Mouse (Mus musculus): ENCODE data around the gene Gga2. TPM values are rescaled to one million over a fixed set of nuclear protein-coding genes. Genes with fewer than 3 reads are reported as not detected.
A peak's percentile ranks its signal among the peaks of the same experiment; 100 is the strongest.

The Gga2 gene
- polyA plus RNA-seq, 1 experiment from 2014 or later = 51.8 TPM

- WGBS = under 1% methylated on average over 55 of the region's 55 CpGs
- Histone ChIP-seq H3K9me3 (no peaks in the 10 kb centered on the region), H3K27me3 (no peaks in the 10 kb centered on the region), H3K36me3 (0 out of 2 replicates have a peak, but pooled peaks cover 6% of the 10 kb centered on the region), H3K27ac (replicated peaks) (no peak within 1 kb of the TSS), H3K9ac (peak within 1 kb of the TSS; percentile 61), H3K4me3 (peak within 1 kb of the TSS; percentile 84), H3K4me2 (peak within 1 kb of the TSS; percentile 85), H3K4me1 (replicated peaks) (peaks cover 11% of the 10 kb centered on the region)
- peak; percentile 90 for ATAC-seq (ENCODE audit: low FRiP score, low read depth)
Measured at GRCm38 (mm10) chr7:121981307-121981871, 39.6 kb downstream of the Gga2 start, which contains the start of gene Cog7. Gene Cog7 (minus strand): TSS chr7:121981711.

- H3K27ac ChIP-seq (replicated peaks) = no peak overlapping the region
- no peaks in the 10 kb centered on the region for H3K9me3 ChIP-seq
- H3K36me3 ChIP-seq = peaks cover 20% of the 10 kb centered on the region; the same call in 1 of the 2 replicates
- H3K9ac ChIP-seq = no peak overlapping the region
- H3K4me1 ChIP-seq (replicated peaks) = no peaks in the 10 kb centered on the region
- H3K4me2 ChIP-seq = no peak overlapping the region
- no peaks in the 10 kb centered on the region for H3K27me3 ChIP-seq
- 54% methylated on average over 4 of the region's 4 CpGs for whole genome bisulfite sequencing
- H3K4me3 ChIP-seq = no peak overlapping the region
- ATAC-seq (ENCODE audit: low FRiP score, low read depth) = no peak
Measured at GRCm38 (mm10) chr7:121975031-121975430, 46.0 kb downstream of the Gga2 start.

- Histone ChIP-seq H3K4me1 (replicated peaks) (no peaks in the 10 kb centered on the region), H3K9me3 (no peaks in the 10 kb centered on the region), H3K27ac (replicated peaks) (no peak overlapping the region), H3K4me2 (no peak overlapping the region), H3K4me3 (no peak overlapping the region), H3K9ac (no peak overlapping the region), H3K27me3 (no peaks in the 10 kb centered on the region), H3K36me3 (peaks cover 14% of the 10 kb centered on the region; the same call in 1 of the 2 replicates)
- no peak for ATAC-seq (ENCODE audit: low FRiP score, low read depth)
- WGBS = 86% methylated on average over 3 of the region's 3 CpGs
Measured at GRCm38 (mm10) chr7:121971698-121972097, 49.3 kb downstream of the Gga2 start.

- H3K9ac ChIP-seq = no peak overlapping the region
- no peak overlapping the region for H3K4me2 ChIP-seq
- H3K4me1 ChIP-seq (replicated peaks) = no peaks in the 10 kb centered on the region
- 92% methylated on average over 9 of the region's 9 CpGs for WGBS
- H3K27ac ChIP-seq (replicated peaks) = no peak overlapping the region
- H3K4me3 ChIP-seq = no peak overlapping the region
- ATAC-seq (ENCODE audit: low FRiP score, low read depth) = no peak
- H3K36me3 ChIP-seq = peaks cover 13% of the 10 kb centered on the region; the same call in 1 of the 2 replicates
- no peaks in the 10 kb centered on the region for H3K27me3 ChIP-seq
- no peaks in the 10 kb centered on the region for H3K9me3 ChIP-seq
Measured at GRCm38 (mm10) chr7:121970250-121970649, 50.8 kb downstream of the Gga2 start.

- no peak for ATAC-seq (ENCODE audit: low FRiP score, low read depth)
- no peak overlapping the region for H3K9ac ChIP-seq
- no peaks in the 10 kb centered on the region for H3K9me3 ChIP-seq
- no peaks in the 10 kb centered on the region for H3K27me3 ChIP-seq
- no peak overlapping the region for H3K4me3 ChIP-seq
- no peak overlapping the region for H3K4me2 ChIP-seq
- H3K27ac ChIP-seq (replicated peaks) = no peak overlapping the region
- H3K4me1 ChIP-seq (replicated peaks) = no peaks in the 10 kb centered on the region
- WGBS = 92% methylated on average over 9 of the region's 9 CpGs
- peaks cover 13% of the 10 kb centered on the region; the same call in 1 of the 2 replicates for H3K36me3 ChIP-seq
Measured at GRCm38 (mm10) chr7:121968816-121969215, 52.2 kb downstream of the Gga2 start.

- peaks cover 13% of the 10 kb centered on the region; the same call in 1 of the 2 replicates for H3K36me3 ChIP-seq
- no peak overlapping the region for H3K4me3 ChIP-seq
- H3K4me2 ChIP-seq = no peak overlapping the region
- H3K27ac ChIP-seq (replicated peaks) = no peak overlapping the region
- WGBS = 90% methylated on average over 8 of the region's 8 CpGs
- H3K9ac ChIP-seq = no peak overlapping the region
- no peaks in the 10 kb centered on the region for H3K9me3 ChIP-seq
- no peak for ATAC-seq (ENCODE audit: low FRiP score, low read depth)
- H3K27me3 ChIP-seq = no peaks in the 10 kb centered on the region
- H3K4me1 ChIP-seq (replicated peaks) = no peaks in the 10 kb centered on the region
Measured at GRCm38 (mm10) chr7:121968242-121968641, 52.8 kb downstream of the Gga2 start.

- peaks cover 16% of the 10 kb centered on the region; the same call in 1 of the 2 replicates for H3K36me3 ChIP-seq
- no peak overlapping the region for H3K4me2 ChIP-seq
- H3K4me1 ChIP-seq (replicated peaks) = no peaks in the 10 kb centered on the region
- H3K9ac ChIP-seq = no peak overlapping the region
- ATAC-seq (ENCODE audit: low FRiP score, low read depth) = no peak
- no peaks in the 10 kb centered on the region for H3K27me3 ChIP-seq
- no peak overlapping the region for H3K27ac ChIP-seq (replicated peaks)
- no peak overlapping the region for H3K4me3 ChIP-seq
- H3K9me3 ChIP-seq = no peaks in the 10 kb centered on the region
- 97% methylated on average over 7 of the region's 7 CpGs for WGBS
Measured at GRCm38 (mm10) chr7:121966169-121966568, 54.9 kb downstream of the Gga2 start.

- no peaks in the 10 kb centered on the region for H3K4me1 ChIP-seq (replicated peaks)
- 0 out of 2 replicates have a peak, but pooled peaks cover 7% of the 10 kb centered on the region for H3K36me3 ChIP-seq
- no peak overlapping the region for H3K4me3 ChIP-seq
- no peak overlapping the region for H3K27ac ChIP-seq (replicated peaks)
- no peaks in the 10 kb centered on the region for H3K9me3 ChIP-seq
- ATAC-seq (ENCODE audit: low FRiP score, low read depth) = no peak
- H3K27me3 ChIP-seq = no peaks in the 10 kb centered on the region
- WGBS = 69% methylated on average over 6 of the region's 6 CpGs
- no peak overlapping the region for H3K4me2 ChIP-seq
- H3K9ac ChIP-seq = no peak overlapping the region
Measured at GRCm38 (mm10) chr7:121963883-121964398, 57.1 kb downstream of the Gga2 start.

GRCm38 (mm10) chr7:121962571-121962959, 58.5 kb downstream of the Gga2 start:
- WGBS = 84% methylated on average over 3 of the region's 3 CpGs
- 0 out of 2 replicates have a peak, but pooled peaks cover 7% of the 10 kb centered on the region for H3K36me3 ChIP-seq
- H3K27ac ChIP-seq (replicated peaks) = no peak overlapping the region
- H3K4me2 ChIP-seq = no peak overlapping the region
- no peaks in the 10 kb centered on the region for H3K4me1 ChIP-seq (replicated peaks)
- no peak overlapping the region for H3K4me3 ChIP-seq
- H3K9ac ChIP-seq = no peak overlapping the region
- ATAC-seq (ENCODE audit: low FRiP score, low read depth) = no peak
- no peaks in the 10 kb centered on the region for H3K27me3 ChIP-seq
- H3K9me3 ChIP-seq = no peaks in the 10 kb centered on the region

GRCm38 (mm10) chr7:121961913-121962570, 59.0 kb downstream of the Gga2 start:
- no peaks in the 10 kb centered on the region for H3K9me3 ChIP-seq
- H3K4me1 ChIP-seq (replicated peaks) = no peaks in the 10 kb centered on the region
- H3K9ac ChIP-seq = no peak overlapping the region
- ATAC-seq (ENCODE audit: low FRiP score, low read depth) = no peak
- H3K4me2 ChIP-seq = no peak overlapping the region
- H3K4me3 ChIP-seq = no peak overlapping the region
- H3K36me3 ChIP-seq = 0 out of 2 replicates have a peak, but pooled peaks cover 7% of the 10 kb centered on the region
- 89% methylated on average over 7 of the region's 7 CpGs for WGBS
- H3K27ac ChIP-seq (replicated peaks) = no peak overlapping the region
- no peaks in the 10 kb centered on the region for H3K27me3 ChIP-seq

- no peaks in the 10 kb centered on the region for H3K27me3 ChIP-seq
- no peak overlapping the region for H3K4me2 ChIP-seq
- 89% methylated on average over 12 of the region's 12 CpGs for WGBS
- H3K27ac ChIP-seq (replicated peaks) = no peak overlapping the region
- no peaks in the 10 kb centered on the region for H3K4me1 ChIP-seq (replicated peaks)
- ATAC-seq (ENCODE audit: low FRiP score, low read depth) = no peak
- peaks cover 10% of the 10 kb centered on the region; the same call in 1 of the 2 replicates for H3K36me3 ChIP-seq
- no peak overlapping the region for H3K4me3 ChIP-seq
- no peak overlapping the region for H3K9ac ChIP-seq
- no peaks in the 10 kb centered on the region for H3K9me3 ChIP-seq
Measured at GRCm38 (mm10) chr7:121955802-121956201, 65.2 kb downstream of the Gga2 start.

GRCm38 (mm10) chr7:121954891-121955669, 65.9 kb downstream of the Gga2 start:
- Histone ChIP-seq H3K27me3 (no peaks in the 10 kb centered on the region), H3K9me3 (no peaks in the 10 kb centered on the region), H3K4me2 (no peak overlapping the region), H3K4me3 (no peak overlapping the region), H3K4me1 (replicated peaks) (no peaks in the 10 kb centered on the region), H3K27ac (replicated peaks) (no peak overlapping the region), H3K36me3 (peaks cover 12% of the 10 kb centered on the region; the same call in 1 of the 2 replicates), H3K9ac (no peak overlapping the region)
- WGBS = 91% methylated on average over 11 of the region's 11 CpGs
- no peak for ATAC-seq (ENCODE audit: low FRiP score, low read depth)

Measured in hindbrain, embryonic 15.5 days (tissue).